Mouse (Mus musculus) stomach, embryonic 16.5 days (tissue): ENCODE measurements around the gene Kctd14. TPM values are rescaled to one million over a fixed set of nuclear protein-coding genes. Genes with fewer than 3 reads are reported as not detected.

Experiments
- ATAC-seq: fragments of 200-750 bp; cut with Nextera tagmentation; 2 replicates; pipeline ENCODE4 v1.8.0; 2017; ENCODE audit warnings: moderate number of reproducible peaks, moderate TSS enrichment; ENCODE audit not compliant: insufficient read depth, low FRiP score
- H3K27ac ChIP-seq: fragments of 300-500 bp; sonication (generic); 2 replicates; pipeline ENCODE4 v1.5.1; 2014; ENCODE audit warnings: low read length
- H3K27me3 ChIP-seq: fragments of 300-500 bp; sonication (generic); 2 replicates; pipeline ENCODE4 v1.6.1; 2014; ENCODE audit warnings: low read length, control low read depth, mixed read lengths; ENCODE audit not compliant: control insufficient read depth, insufficient read depth
- H3K36me3 ChIP-seq: fragments of 300-500 bp; sonication (generic); 2 replicates; pipeline ENCODE4 v1.6.1; 2014; ENCODE audit warnings: low read length; ENCODE audit not compliant: control insufficient read depth, insufficient read depth
- H3K4me1 ChIP-seq: fragments of 300-500 bp; sonication (generic); 2 replicates; pipeline ENCODE4 v1.6.1; 2014; ENCODE audit warnings: low read length, control low read depth, mixed read lengths; ENCODE audit not compliant: control insufficient read depth, insufficient read depth
- H3K4me2 ChIP-seq: fragments of 300-500 bp; sonication (generic); 2 replicates; pipeline ENCODE4 v1.6.1; 2014; ENCODE audit warnings: low read depth, low read length, mixed read lengths
- H3K4me3 ChIP-seq: fragments of 300-500 bp; sonication (generic); replicated peaks from 2 replicates; pipeline ENCODE4 v1.5.1; 2014; ENCODE audit warnings: mild to moderate bottlenecking, low read length
- H3K9ac ChIP-seq: fragments of 300-500 bp; sonication (generic); 2 replicates; pipeline ENCODE4 v1.6.1; 2014; ENCODE audit warnings: low read length
- H3K9me3 ChIP-seq: fragments of 300-500 bp; sonication (generic); replicated peaks from 2 replicates; pipeline ENCODE4 v1.6.1; 2016; ENCODE audit warnings: low read length, control low read depth; ENCODE audit not compliant: control insufficient read depth
- WGBS: fragments of 180-500 bp; shearing (Covaris S2); extraction: QIAGEN DNeasy Blood & Tissue Kit; methylation state at CpG from one replicate; pipeline ENCODE4 v1.1.7; 2014; 5-methylcytosine and 5-hydroxymethylcytosine counted together
- polyA plus RNA-seq: library from polyadenylated mRNA; unstranded; fragments of >200 nt; fragmentation: Nextera tagmentation; extraction: Ambion mirVana; gene quantifications from 2 replicates; pipeline ENCODE4 v1.2.1, GENCODE M21; 2015

Kctd14 gene
- polyA plus RNA-seq, 1 experiment from 2014 or later: 25.9 TPM

DNA sequence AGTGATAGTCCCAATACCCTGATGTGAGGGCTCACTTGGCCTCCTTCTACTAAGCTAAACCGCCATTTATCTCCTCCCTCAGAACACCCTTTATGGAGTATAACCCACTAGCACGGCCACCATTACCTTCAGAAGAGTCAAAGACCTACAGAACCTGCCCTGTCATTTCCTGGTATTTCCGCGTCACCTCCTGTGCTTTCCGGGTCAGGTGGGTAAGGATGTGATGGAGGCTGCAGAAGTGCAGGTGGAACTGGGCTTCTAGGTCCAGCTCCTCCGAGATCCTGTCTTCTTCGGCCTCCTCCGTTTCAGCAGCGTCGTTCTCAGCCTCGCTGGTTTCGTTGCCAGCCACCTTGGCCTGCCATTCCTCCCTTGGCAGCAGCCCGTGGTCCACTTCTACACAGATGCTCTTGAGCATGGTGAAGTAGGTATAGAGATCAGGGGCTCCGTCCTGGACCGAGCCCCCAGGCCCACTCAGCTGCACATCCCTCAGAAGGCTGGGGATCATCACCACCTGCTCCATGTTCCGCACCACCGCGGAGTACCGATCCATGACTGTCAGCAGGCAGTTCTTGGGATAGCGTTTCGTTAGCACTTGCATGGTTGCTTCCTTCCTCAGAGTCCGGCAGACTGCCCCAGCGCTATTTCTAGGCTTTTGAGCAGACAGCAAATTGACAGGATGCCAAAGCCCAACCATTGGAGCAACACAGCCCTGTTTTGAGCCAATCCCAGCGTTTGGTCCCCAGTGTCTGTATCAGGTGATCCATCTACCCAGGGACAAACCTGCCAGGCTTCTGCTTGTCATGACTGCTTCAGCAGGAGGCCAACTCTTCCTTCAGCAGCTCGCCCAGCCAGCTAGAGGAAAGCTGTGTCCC, 34.0 kb upstream of the Kctd14 start, which contains the start of gene Thrsp:
Gene Thrsp (minus strand): TSS at position 825 of the 872 bp plus-strand sequence.
- ATAC-seq: no peak
- WGBS: 75% methylated on average over 25 of the region's 25 CpGs
- H3K4me2 ChIP-seq: no peak within 1 kb of the TSS

DNA sequence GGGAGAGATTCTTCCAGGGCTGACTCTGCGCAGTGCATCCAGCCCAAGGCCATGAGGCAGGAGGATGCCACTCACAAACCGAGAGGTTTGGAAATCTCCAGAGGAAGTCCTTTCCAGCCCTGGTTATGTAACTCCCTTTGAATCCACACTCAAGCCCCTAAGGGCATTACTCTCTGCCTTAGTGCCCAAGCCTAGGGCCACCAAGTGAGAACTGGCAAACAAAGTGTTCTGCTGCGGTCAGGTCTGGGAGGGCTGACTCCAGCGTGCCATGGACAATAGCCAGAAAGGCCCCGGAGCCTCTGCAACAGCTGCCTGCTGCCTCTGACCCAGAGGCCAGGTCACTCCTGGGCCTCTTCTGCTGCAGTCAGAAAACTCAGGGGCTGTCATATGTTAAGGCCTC, 32.4 kb upstream of the Kctd14 start:
- Histone ChIP-seq H3K9ac (no peak overlapping the region), H3K27me3 (no peaks in the 10 kb centered on the region), H3K9me3 (no peaks in the 10 kb centered on the region), H3K27ac (no peak overlapping the region), H3K36me3 (no peaks in the 10 kb centered on the region), H3K4me1 (peaks cover 7% of the 10 kb centered on the region; the same call in 1 of the 2 replicates), H3K4me3 (no peak overlapping the region), H3K4me2 (no peak overlapping the region)
- no peak for ATAC-seq
- 68% methylated on average over 5 of the region's 5 CpGs for WGBS

More for the DNA sequence above, 34.0 kb upstream of the Kctd14 start, which contains the start of gene Thrsp:
- no peak within 1 kb of the TSS for H3K4me3 ChIP-seq
- no peaks in the 10 kb centered on the region for H3K27me3 ChIP-seq
- no peak within 1 kb of the TSS for H3K9ac ChIP-seq
- H3K36me3 ChIP-seq: no peaks in the 10 kb centered on the region
- H3K27ac ChIP-seq: no peak within 1 kb of the TSS
- peaks cover 7% of the 10 kb centered on the region; the same call in 1 of the 2 replicates for H3K4me1 ChIP-seq
- H3K9me3 ChIP-seq: no peaks in the 10 kb centered on the region

DNA sequence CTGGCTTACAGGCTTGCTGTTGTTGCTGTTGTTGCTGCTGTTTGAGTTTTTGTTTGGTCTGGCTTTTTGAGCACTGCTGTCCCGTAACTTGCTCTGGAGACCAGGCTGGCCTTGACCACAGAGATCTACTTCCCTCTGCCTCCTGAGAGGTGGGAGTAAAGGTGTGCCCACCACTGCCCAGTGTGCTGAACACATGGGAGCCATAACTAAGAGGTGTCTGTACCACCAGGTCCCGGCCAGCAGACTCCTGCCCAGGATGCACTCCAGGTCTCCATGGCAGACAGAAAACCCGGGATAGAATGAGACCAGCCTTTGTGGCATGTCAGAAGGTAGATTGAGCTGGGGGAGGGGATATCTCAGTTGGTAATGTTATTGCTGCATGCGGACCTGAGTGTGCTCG, 32.0 kb upstream of the Kctd14 start:
- Histone ChIP-seq H3K36me3 (no peaks in the 10 kb centered on the region), H3K4me2 (no peak overlapping the region), H3K27me3 (no peaks in the 10 kb centered on the region), H3K9me3 (no peaks in the 10 kb centered on the region), H3K9ac (no peak overlapping the region), H3K4me1 (peaks cover 7% of the 10 kb centered on the region; the same call in 1 of the 2 replicates), H3K4me3 (no peak overlapping the region), H3K27ac (no peak overlapping the region)
- no peak for ATAC-seq
- 86% methylated on average over 5 of the region's 5 CpGs for WGBS

DNA sequence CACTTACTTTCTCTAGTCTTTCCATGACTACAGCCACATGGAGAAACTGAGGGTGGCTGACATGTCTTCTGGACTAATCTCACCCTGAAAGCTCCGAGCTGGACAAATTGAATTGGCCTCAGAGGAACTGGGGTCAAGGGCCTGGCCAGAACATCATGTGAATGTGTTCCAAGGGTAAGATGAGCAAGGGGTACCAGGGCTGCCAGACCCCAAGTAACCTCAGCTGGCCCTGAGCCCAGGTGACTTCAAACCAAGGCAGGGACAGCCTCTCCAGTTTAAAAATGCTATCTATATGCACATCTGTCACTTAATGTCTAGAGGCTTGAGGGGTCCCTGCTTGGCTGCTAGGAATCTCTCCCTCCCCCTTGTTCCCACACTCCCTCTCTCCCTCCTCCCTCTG, 30.7 kb upstream of the Kctd14 start:
- Histone ChIP-seq H3K4me3 (no peak overlapping the region), H3K4me2 (no peak overlapping the region), H3K27ac (no peak overlapping the region), H3K9ac (no peak overlapping the region), H3K4me1 (peaks cover 7% of the 10 kb centered on the region; the same call in 1 of the 2 replicates), H3K27me3 (no peaks in the 10 kb centered on the region), H3K36me3 (no peaks in the 10 kb centered on the region), H3K9me3 (no peaks in the 10 kb centered on the region)
- ATAC-seq: no peak
- 54% methylated on average over 1 of the region's 1 CpGs for WGBS

GRCm38 (mm10) chr7:97420958-97421651, 30.0 kb upstream of the Kctd14 start:
- Histone ChIP-seq H3K9me3 (no peaks in the 10 kb centered on the region), H3K36me3 (no peaks in the 10 kb centered on the region), H3K27ac (no peak overlapping the region), H3K4me2 (no peak overlapping the region), H3K4me1 (peaks cover 7% of the 10 kb centered on the region; the same call in 1 of the 2 replicates), H3K9ac (no peak overlapping the region), H3K4me3 (no peak overlapping the region), H3K27me3 (no peaks in the 10 kb centered on the region)
- no peak for ATAC-seq
- whole genome bisulfite sequencing: 73% methylated on average over 8 of the region's 8 CpGs

GRCm38 (mm10) chr7:97423754-97424153, 27.4 kb upstream of the Kctd14 start:
- H3K4me2 ChIP-seq: no peak overlapping the region

DNA sequence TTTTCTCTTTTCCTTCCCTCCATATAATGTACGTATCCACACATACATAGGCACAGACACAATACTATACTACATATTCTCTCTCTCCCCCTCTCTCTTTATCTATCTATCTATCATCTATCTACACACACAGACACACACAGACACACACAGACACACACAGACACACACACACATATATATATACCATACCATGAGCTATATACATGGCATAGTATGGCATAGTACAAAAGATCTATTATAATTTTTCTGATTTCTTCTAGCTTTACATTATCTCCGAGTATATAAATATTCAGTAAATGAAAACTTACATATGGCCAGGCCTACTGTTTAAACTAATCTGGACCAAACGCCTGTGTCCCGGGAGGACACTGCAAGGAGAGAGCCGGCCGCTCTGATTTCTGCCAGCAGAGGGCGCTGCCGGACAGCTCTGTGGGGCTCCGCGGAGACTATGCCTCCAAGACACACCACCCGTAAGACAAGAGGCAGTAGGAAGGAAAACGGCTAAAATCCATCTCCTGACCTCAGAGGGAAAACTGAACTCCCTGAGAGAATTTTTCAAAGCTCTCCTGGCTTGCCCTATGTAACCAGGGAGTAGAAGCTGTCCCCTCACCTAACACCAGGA, 26.4 kb upstream of the Kctd14 start:
- H3K27me3 ChIP-seq: no peaks in the 10 kb centered on the region
- peaks cover 12% of the 10 kb centered on the region for H3K4me1 ChIP-seq
- H3K27ac ChIP-seq: no peak overlapping the region
- H3K4me2 ChIP-seq: no peak overlapping the region
- 7% methylated on average over 12 of the region's 12 CpGs for WGBS
- H3K9ac ChIP-seq: 0 out of 2 replicates have a peak overlapping the region, but pooled peaks have one; percentile 23
- no peaks in the 10 kb centered on the region for H3K9me3 ChIP-seq
- ATAC-seq: peak; percentile 67
- no peak overlapping the region for H3K4me3 ChIP-seq
- no peaks in the 10 kb centered on the region for H3K36me3 ChIP-seq

More at GRCm38 (mm10) chr7:97423754-97424153, 27.4 kb upstream of the Kctd14 start:
- Histone ChIP-seq H3K36me3 (no peaks in the 10 kb centered on the region), H3K4me1 (peaks cover 5% of the 10 kb centered on the region; the same call in 1 of the 2 replicates), H3K9ac (no peak overlapping the region), H3K27me3 (no peaks in the 10 kb centered on the region), H3K27ac (no peak overlapping the region), H3K4me3 (no peak overlapping the region), H3K9me3 (no peaks in the 10 kb centered on the region)
- 58% methylated on average over 5 of the region's 5 CpGs for WGBS
- no peak for ATAC-seq

DNA sequence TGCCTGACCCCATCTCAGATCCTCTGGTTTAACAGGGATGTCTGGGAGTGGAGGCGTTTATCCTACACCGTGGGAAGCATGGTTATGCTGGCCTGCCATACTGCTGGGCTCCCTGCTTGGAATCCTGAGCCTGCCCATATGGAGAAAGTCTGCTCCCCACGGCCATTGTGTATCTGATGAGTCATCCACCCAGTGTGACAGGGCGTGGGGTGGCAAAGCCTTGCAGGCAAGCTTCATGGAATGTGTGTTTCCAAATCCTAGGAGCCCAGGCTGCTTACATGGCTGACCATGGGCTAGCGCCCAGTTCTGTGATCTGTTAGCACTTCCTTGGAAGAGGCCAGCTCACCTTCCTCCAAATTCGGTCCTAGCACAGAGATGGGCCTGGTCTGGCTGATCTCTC, 24.6 kb upstream of the Kctd14 start:
- Histone ChIP-seq H3K27me3 (no peaks in the 10 kb centered on the region), H3K27ac (peak overlapping the region; percentile 58; the same call in 1 of the 2 replicates), H3K9ac (no peak overlapping the region; the same call in 1 of the 2 replicates), H3K4me3 (no peak overlapping the region), H3K9me3 (no peaks in the 10 kb centered on the region), H3K36me3 (no peaks in the 10 kb centered on the region), H3K4me1 (peaks cover 19% of the 10 kb centered on the region), H3K4me2 (no peak overlapping the region)
- 55% methylated on average over 6 of the region's 6 CpGs for WGBS
- ATAC-seq: no peak; the same call in 1 of the 2 replicates
